Mouse (Mus musculus) cerebellum, adult 11 months (tissue): ENCODE data around the gene Tmem72.

Source experiments
- DNase-seq: peaks from one replicate; pipeline ENCODE4 v3.0.0; 2022

Tmem72 gene

GRCm38 (mm10) chr6:116716666-116717065 is at the start of gene Tmem72:
Tmem72 (minus strand) TSS chr6:116716913.
- no peak for DNase-seq

GRCm38 (mm10) chr6:116764524-116764923 is 47.8 kb upstream of the Tmem72 start:
- DNase-seq = no peak

GRCm38 (mm10) chr6:116762333-116762732 is 45.6 kb upstream of the Tmem72 start:
- no peak for DNase-seq

- no peak for DNase-seq
These were observed 43.5 kb upstream of the Tmem72 start for GRCm38 (mm10) chr6:116760181-116760580.

- DNase-seq = no peak
These were observed 39.7 kb upstream of the Tmem72 start for GRCm38 (mm10) chr6:116756364-116756763.

- DNase-seq = no peak
These were observed 21.3 kb upstream of the Tmem72 start for GRCm38 (mm10) chr6:116738046-116738445.

- no peak for DNase-seq
These were observed 18.6 kb upstream of the Tmem72 start for GRCm38 (mm10) chr6:116735361-116735760.

- DNase-seq = no peak
These were observed 16.9 kb upstream of the Tmem72 start for GRCm38 (mm10) chr6:116733577-116733976.

GRCm38 (mm10) chr6:116724489-116725160 is 7.9 kb upstream of the Tmem72 start:
- DNase-seq = no peak

GRCm38 (mm10) chr6:116718920-116719319 is 2.2 kb upstream of the Tmem72 start:
- no peak for DNase-seq

GRCm38 (mm10) chr6:116718361-116718760 is 1.6 kb upstream of the Tmem72 start:
- no peak for DNase-seq

GRCm38 (mm10) chr6:116717851-116718250 is 1.1 kb upstream of the Tmem72 start:
- no peak for DNase-seq

GRCm38 (mm10) chr6:116715166-116715565 is 1.5 kb downstream of the Tmem72 start:
- DNase-seq = no peak

GRCm38 (mm10) chr6:116714576-116714975 is 2.1 kb downstream of the Tmem72 start:
- no peak for DNase-seq

- no peak for DNase-seq
These were observed 2.7 kb downstream of the Tmem72 start for GRCm38 (mm10) chr6:116713966-116714365.

GRCm38 (mm10) chr6:116712503-116712902 is 4.2 kb downstream of the Tmem72 start:
- DNase-seq = no peak

GRCm38 (mm10) chr6:116712062-116712461 is 4.7 kb downstream of the Tmem72 start:
- no peak for DNase-seq

- no peak for DNase-seq
These were observed 12.4 kb downstream of the Tmem72 start for GRCm38 (mm10) chr6:116704320-116704719.

GRCm38 (mm10) chr6:116700821-116701220 is 15.9 kb downstream of the Tmem72 start:
- DNase-seq = no peak

GRCm38 (mm10) chr6:116697896-116698425 is 18.8 kb downstream of the Tmem72 start:
- DNase-seq = no peak

- no peak for DNase-seq
These were observed 19.3 kb downstream of the Tmem72 start for GRCm38 (mm10) chr6:116697413-116697812.

GRCm38 (mm10) chr6:116694346-116694745 is 22.4 kb downstream of the Tmem72 start:
- no peak for DNase-seq

GRCm38 (mm10) chr6:116693639-116694038 is 23.1 kb downstream of the Tmem72 start:
- DNase-seq = no peak

- no peak for DNase-seq
These were observed 34.4 kb downstream of the Tmem72 start for GRCm38 (mm10) chr6:116682317-116682716.
